Mouse (Mus musculus): ENCODE measurements around the gene Map3k20.

Gene Map3k20

GRCm38 (mm10) chr2:72412266-72412665 lies 126.8 kb downstream of the Map3k20 start:
- DNase-seq (ENCODE audit: extremely low read depth, low read depth, low spot score): no peak

- DNase-seq (ENCODE audit: extremely low read depth, low read depth, low spot score): no peak
These were observed 130.0 kb downstream of the Map3k20 start for GRCm38 (mm10) chr2:72415416-72415815.

- DNase-seq (ENCODE audit: extremely low read depth, low read depth, low spot score): no peak
These were observed 131.0 kb downstream of the Map3k20 start for GRCm38 (mm10) chr2:72416095-72417080.

- peak; percentile 63 for DNase-seq (ENCODE audit: extremely low read depth, low read depth, low spot score)
These were observed 135.1 kb downstream of the Map3k20 start for GRCm38 (mm10) chr2:72420561-72420960.

GRCm38 (mm10) chr2:72424656-72425055 lies 139.2 kb downstream of the Map3k20 start:
- DNase-seq (ENCODE audit: extremely low read depth, low read depth, low spot score): no peak

GRCm38 (mm10) chr2:72426776-72427175 lies 141.3 kb downstream of the Map3k20 start:
- no peak for DNase-seq (ENCODE audit: extremely low read depth, low read depth, low spot score)

GRCm38 (mm10) chr2:72427288-72427687 lies 141.9 kb downstream of the Map3k20 start:
- no peak for DNase-seq (ENCODE audit: extremely low read depth, low read depth, low spot score)

GRCm38 (mm10) chr2:72438941-72439533 lies 153.6 kb downstream of the Map3k20 start:
- peak; percentile 91 for DNase-seq (ENCODE audit: extremely low read depth, low read depth, low spot score)

GRCm38 (mm10) chr2:72441010-72441409 lies 155.6 kb downstream of the Map3k20 start:
- no peak for DNase-seq (ENCODE audit: extremely low read depth, low read depth, low spot score)

GRCm38 (mm10) chr2:72442825-72443224 lies 157.4 kb downstream of the Map3k20 start:
- no peak for DNase-seq (ENCODE audit: extremely low read depth, low read depth, low spot score)

GRCm38 (mm10) chr2:72443960-72444359 lies 158.5 kb downstream of the Map3k20 start:
- no peak for DNase-seq (ENCODE audit: extremely low read depth, low read depth, low spot score)

- peak; percentile 90 for DNase-seq (ENCODE audit: extremely low read depth, low read depth, low spot score)
These were observed 160.7 kb downstream of the Map3k20 start for GRCm38 (mm10) chr2:72446106-72446505.

GRCm38 (mm10) chr2:72446615-72447014 lies 161.2 kb downstream of the Map3k20 start:
- DNase-seq (ENCODE audit: extremely low read depth, low read depth, low spot score): no peak

GRCm38 (mm10) chr2:72453563-72453962 lies 168.1 kb downstream of the Map3k20 start:
- no peak for DNase-seq (ENCODE audit: extremely low read depth, low read depth, low spot score)

GRCm38 (mm10) chr2:72456189-72456588 lies 170.8 kb downstream of the Map3k20 start:
- peak; percentile 55 for DNase-seq (ENCODE audit: extremely low read depth, low read depth, low spot score)

GRCm38 (mm10) chr2:72464376-72465014 lies 179.1 kb downstream of the Map3k20 start:
- no peak for DNase-seq (ENCODE audit: extremely low read depth, low read depth, low spot score)

GRCm38 (mm10) chr2:72467604-72468003 lies 182.2 kb downstream of the Map3k20 start:
- no peak for DNase-seq (ENCODE audit: extremely low read depth, low read depth, low spot score)

GRCm38 (mm10) chr2:72471415-72472070 lies 186.1 kb downstream of the Map3k20 start:
- no peak for DNase-seq (ENCODE audit: extremely low read depth, low read depth, low spot score)

GRCm38 (mm10) chr2:72474531-72475287 lies 189.3 kb downstream of the Map3k20 start:
- no peak for DNase-seq (ENCODE audit: extremely low read depth, low read depth, low spot score)

GRCm38 (mm10) chr2:72475423-72475796 lies 190.0 kb downstream of the Map3k20 start:
- DNase-seq (ENCODE audit: extremely low read depth, low read depth, low spot score): no peak
